ENCODE assay signal across 15 mouse cellular contexts in the genomic region with DNA sequence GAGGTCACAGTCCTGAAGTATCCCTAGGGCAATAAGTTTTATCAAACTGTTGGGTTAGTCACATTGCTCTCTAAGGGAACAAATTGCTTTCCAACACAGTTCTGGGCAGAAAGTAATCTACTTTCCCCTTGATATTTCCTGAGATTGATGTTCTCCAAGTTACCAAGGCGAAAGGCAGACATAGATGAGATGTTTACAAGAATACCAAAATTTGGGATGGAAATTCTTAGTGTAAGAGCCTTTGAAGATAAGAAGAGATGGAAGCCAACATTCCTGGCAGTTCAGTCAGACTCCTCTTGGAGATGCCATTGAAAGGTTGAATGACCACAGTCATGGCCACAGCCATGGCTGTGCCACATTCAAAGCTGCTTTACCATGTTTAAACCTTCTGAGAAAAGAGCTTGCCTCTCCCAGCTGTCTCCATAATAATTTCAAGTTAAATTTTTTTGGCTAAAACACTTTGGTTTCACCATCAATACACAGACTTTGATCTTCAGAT.
"Had no signal": no experiment of that assay in that cellular context is flagged by ENCODE, and none has a peak within 500 bp of the region (broad histone marks: within the 10 kb centered on the region; RNA-seq: fewer than 3 reads in every experiment).

No protein-coding gene starts in this region.

- H3K27me3 ChIP-seq: liver, embryonic 15.5 days had no signal

- H3K27ac ChIP-seq: kidney, embryonic 15.5 days; left cerebral cortex, adult 2 months; limb, embryonic 10.5 days; liver, embryonic 15.5 days had no signal

- H3K9me3 ChIP-seq: kidney, embryonic 15.5 days; limb, embryonic 10.5 days; liver, embryonic 15.5 days had no signal

- H3K4me2 ChIP-seq: kidney, embryonic 15.5 days; liver, embryonic 11.5 days; liver, embryonic 15.5 days had no signal

- H3K4me3 ChIP-seq: kidney, embryonic 15.5 days; left cerebral cortex, adult 2 months; limb, embryonic 10.5 days; liver, embryonic 15.5 days had no signal

- DNase-seq: kidney, postnatal 14 days; lung, adult 2 months; lung, postnatal 36 days; right cerebral cortex, adult 18-20 months; right cerebral cortex, postnatal 25 days; spleen, adult 18-20 months; thymus, adult 18-20 months; thymus, postnatal 14 days had no signal

- H3K36me3 ChIP-seq: kidney, embryonic 15.5 days; limb, embryonic 10.5 days; liver, embryonic 15.5 days had no signal

- H3K4me1 ChIP-seq: limb, embryonic 10.5 days; liver, embryonic 15.5 days had no signal

- ATAC-seq: lung, postnatal 0 days; midbrain, embryonic 16.5 days had no signal

- H3K9ac ChIP-seq: kidney, embryonic 15.5 days; liver, embryonic 15.5 days had no signal
